Mouse (Mus musculus) hindbrain, embryonic 10.5 days (tissue): ENCODE data around the gene Nrxn3. TPM values are rescaled to one million over a fixed set of nuclear protein-coding genes. Genes with fewer than 3 reads are reported as not detected.

ENCODE experiments used
- DNase-seq: peaks from one replicate; pipeline ENCODE4 v3.0.0-alpha.2; 2017; ENCODE audit warnings: low spot score
- H3K27ac ChIP-seq: fragments of 300-500 bp; sonication (generic); 2 replicates; pipeline ENCODE4 v1.5.1; 2016; ENCODE audit warnings: mild to moderate bottlenecking, moderate library complexity
- H3K27me3 ChIP-seq: fragments of 300-500 bp; sonication (generic); 2 replicates; pipeline ENCODE4 v1.6.1; 2016; ENCODE audit warnings: mild to moderate bottlenecking; ENCODE audit not compliant: poor library complexity, insufficient read depth, severe bottlenecking
- H3K36me3 ChIP-seq: fragments of 300-500 bp; sonication (generic); 2 replicates; pipeline ENCODE4 v1.6.1; 2016; ENCODE audit warnings: mild to moderate bottlenecking, moderate library complexity
- H3K4me1 ChIP-seq: fragments of 300-500 bp; sonication (generic); replicated peaks from 2 replicates; pipeline ENCODE4 v1.6.1; 2016; ENCODE audit warnings: mild to moderate bottlenecking
- H3K4me3 ChIP-seq: fragments of 300-500 bp; sonication (generic); 2 replicates; pipeline ENCODE4 v1.5.1; 2016; ENCODE audit warnings: mild to moderate bottlenecking, moderate library complexity
- H3K9me3 ChIP-seq: fragments of 300-500 bp; sonication (generic); 2 replicates; pipeline ENCODE4 v1.6.1; 2016; ENCODE audit warnings: mild to moderate bottlenecking, moderate library complexity
- WGBS: fragments of 180-500 bp; shearing (Covaris S2); methylation state at CpG from one replicate; pipeline ENCODE4 v1.1.7; 2016; 5-methylcytosine and 5-hydroxymethylcytosine counted together
- polyA plus RNA-seq: library from polyadenylated mRNA; unstranded; fragments of >200 nt; fragmentation: Nextera tagmentation; extraction: Ambion mirVana; gene quantifications from 2 replicates; pipeline ENCODE4 v1.2.1, GENCODE M21; 2016

The Nrxn3 gene
- polyA plus RNA-seq, 1 experiment from 2014 or later: 23.5 TPM

DNA sequence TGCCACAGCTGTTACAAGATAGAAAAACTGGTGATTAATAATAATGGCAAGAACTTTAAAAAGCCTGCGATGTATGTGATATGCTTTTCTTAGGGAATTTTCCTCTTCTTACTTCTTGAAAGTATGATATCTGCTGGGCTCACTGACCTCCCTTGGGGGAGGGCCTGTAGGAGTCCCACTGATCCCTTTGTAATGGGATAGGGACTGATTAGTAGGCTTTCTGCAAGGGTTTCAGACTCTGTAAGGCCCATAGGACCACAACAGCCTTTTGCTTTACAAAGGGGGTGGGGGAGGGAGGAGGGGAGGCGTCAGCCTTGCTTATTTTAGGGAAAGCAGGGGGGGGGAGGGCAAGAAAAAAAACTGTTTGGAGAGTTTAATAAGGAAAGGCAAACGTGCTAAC lies 97.5 kb downstream of the Nrxn3 start:
- 13% methylated on average over 3 of the region's 3 CpGs for WGBS
- Histone ChIP-seq H3K36me3 (no peaks in the 10 kb centered on the region), H3K27me3 (no peaks in the 10 kb centered on the region), H3K4me3 (no peak overlapping the region), H3K4me1 (peaks cover 26% of the 10 kb centered on the region), H3K27ac (0 out of 2 replicates have a peak overlapping the region, but pooled peaks have one; percentile 47), H3K9me3 (no peaks in the 10 kb centered on the region)
- no peak for DNase-seq

DNA sequence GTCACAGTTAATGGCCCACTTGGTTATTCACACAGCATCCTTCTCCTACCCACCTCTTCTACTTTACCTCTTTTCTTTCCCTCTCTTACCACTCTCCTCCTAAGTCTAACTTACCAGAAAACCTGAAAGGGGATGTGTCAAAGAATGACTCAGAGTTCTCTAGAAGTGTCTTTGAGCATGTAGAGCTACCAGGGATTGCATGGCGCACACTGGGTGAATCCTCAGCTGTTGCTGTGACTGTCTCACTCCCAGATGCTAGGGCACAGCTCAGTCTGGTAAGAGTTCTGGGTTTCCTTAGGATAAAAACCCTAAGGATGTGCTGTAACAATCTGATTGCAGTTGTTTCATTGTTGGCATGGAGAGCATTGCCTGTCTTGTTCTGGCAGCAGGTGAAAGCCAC lies 108.2 kb downstream of the Nrxn3 start:
- peaks cover 8% of the 10 kb centered on the region for H3K4me1 ChIP-seq
- no peak overlapping the region for H3K4me3 ChIP-seq
- no peaks in the 10 kb centered on the region for H3K9me3 ChIP-seq
- no peaks in the 10 kb centered on the region for H3K36me3 ChIP-seq
- 85% methylated on average over 1 of the region's 1 CpGs for WGBS
- no peaks in the 10 kb centered on the region for H3K27me3 ChIP-seq
- no peak for DNase-seq
- H3K27ac ChIP-seq: no peak overlapping the region

DNA sequence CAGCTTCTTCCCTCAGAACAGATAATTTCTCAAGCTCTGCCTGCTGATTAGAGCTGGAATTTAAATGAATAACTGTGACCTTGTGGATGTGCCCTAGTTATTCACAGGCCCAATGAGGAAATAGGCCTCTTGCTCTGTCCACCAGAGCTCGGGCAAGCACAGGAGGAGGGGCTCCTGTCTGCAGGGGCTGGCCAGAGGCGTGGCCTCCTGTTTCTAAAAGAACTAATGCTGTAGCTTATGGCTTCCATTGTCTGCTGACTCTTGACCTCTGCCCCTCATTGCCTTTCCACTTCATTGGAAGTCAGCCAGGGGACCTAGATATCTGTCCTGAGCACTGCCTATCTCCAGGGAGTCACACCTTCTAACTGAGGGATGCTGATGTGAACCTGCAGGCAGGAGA lies 113.1 kb downstream of the Nrxn3 start:
- H3K27me3 ChIP-seq: no peaks in the 10 kb centered on the region
- DNase-seq: peak; percentile 68
- peak overlapping the region; percentile 59 for H3K27ac ChIP-seq
- H3K9me3 ChIP-seq: no peaks in the 10 kb centered on the region
- peaks cover 15% of the 10 kb centered on the region for H3K4me1 ChIP-seq
- WGBS: 10% methylated on average over 2 of the region's 2 CpGs
- no peaks in the 10 kb centered on the region for H3K36me3 ChIP-seq
- H3K4me3 ChIP-seq: no peak overlapping the region

DNA sequence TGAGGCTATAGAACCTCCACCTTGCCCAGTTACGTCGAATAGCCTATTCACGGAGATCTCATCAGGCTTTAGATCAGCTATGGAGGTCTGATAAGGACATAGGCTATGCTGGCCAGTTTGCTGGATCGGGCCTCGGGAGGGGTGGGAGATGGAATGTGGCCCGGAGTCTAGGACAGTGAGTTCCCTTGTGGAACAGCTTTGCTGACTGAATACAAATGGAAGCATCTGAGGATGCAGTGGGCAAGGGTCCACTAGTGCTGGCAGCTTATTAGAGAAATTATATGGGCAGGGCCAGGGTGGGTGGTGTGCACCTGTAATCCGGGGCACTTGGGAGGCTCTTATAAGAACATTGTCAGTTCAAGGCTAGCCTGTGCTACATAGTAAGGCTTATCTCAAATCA lies 117.0 kb downstream of the Nrxn3 start:
- Histone ChIP-seq H3K27me3 (no peaks in the 10 kb centered on the region), H3K9me3 (no peaks in the 10 kb centered on the region), H3K27ac (no peak overlapping the region), H3K4me1 (peaks cover 15% of the 10 kb centered on the region), H3K4me3 (no peak overlapping the region), H3K36me3 (no peaks in the 10 kb centered on the region)
- no peak for DNase-seq
- 92% methylated on average over 7 of the region's 7 CpGs for WGBS

DNA sequence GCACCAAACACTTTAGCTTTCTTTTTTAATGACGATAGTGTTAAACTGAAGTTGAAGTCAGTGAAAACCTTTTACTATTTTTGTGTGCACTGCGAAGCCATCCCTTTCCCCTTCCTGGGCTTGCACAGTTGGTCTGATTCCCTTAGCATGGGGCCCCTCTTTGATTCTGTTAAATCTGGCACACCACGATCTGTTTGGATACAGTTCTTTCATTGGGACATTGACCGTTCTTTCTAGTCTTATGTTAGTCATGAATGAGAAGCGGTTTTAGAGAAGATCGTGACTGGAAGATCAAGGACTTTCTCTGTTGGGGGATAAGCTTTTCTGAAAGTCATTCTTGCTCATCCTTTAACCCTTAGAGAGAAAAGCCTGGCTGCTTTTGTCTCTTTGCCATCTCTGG lies 118.7 kb downstream of the Nrxn3 start:
- no peaks in the 10 kb centered on the region for H3K27me3 ChIP-seq
- WGBS: 85% methylated on average over 6 of the region's 6 CpGs
- no peak overlapping the region for H3K27ac ChIP-seq
- peaks cover 1% of the 10 kb centered on the region; the same call in 1 of the 2 replicates for H3K4me1 ChIP-seq
- no peak for DNase-seq
- no peak overlapping the region for H3K4me3 ChIP-seq
- no peaks in the 10 kb centered on the region for H3K9me3 ChIP-seq
- H3K36me3 ChIP-seq: no peaks in the 10 kb centered on the region

DNA sequence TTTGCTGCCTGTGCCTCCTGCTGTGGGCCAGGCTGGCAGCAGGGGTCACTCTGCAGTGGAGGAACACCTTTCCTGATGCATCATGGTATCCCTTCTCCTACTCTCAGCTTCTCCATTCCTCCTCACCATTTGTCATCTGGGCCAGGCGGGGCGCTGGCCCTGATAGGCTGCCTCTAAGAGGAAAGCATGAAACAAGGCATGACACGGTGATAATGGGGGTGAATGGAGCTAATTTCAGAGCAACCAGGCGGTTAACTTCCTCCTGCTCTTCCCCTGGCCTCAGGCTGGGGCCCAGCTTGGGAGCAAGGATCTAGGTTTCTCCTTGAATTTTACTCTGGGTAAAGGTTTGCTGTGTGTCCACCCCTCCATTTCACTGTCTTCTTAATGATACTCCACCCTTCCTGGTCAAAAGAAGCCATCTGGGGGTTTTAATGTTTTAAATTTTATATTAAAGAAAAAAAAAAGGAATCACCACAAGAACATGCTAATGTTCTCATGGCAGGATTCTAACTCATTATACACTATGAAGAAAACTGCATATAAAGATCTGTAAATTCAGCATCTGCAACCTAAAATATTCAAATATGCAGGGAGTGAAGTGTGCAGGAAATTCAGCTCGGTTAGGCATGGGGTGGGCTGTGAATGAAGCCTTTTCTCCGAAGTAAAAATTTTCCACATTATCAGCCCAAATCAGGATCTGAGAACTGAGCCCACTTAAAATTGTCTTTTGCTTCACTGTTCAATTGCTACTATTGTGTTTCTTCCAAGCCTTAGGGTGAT lies 127.9 kb downstream of the Nrxn3 start:
- Histone ChIP-seq H3K27ac (no peak overlapping the region; the same call in 1 of the 2 replicates), H3K36me3 (no peaks in the 10 kb centered on the region), H3K9me3 (no peaks in the 10 kb centered on the region), H3K27me3 (peaks cover 6% of the 10 kb centered on the region; the same call in 1 of the 2 replicates), H3K4me1 (peaks cover 15% of the 10 kb centered on the region), H3K4me3 (no peak overlapping the region)
- 28% methylated on average over 6 of the region's 6 CpGs for WGBS
- peak; percentile 32 for DNase-seq

DNA sequence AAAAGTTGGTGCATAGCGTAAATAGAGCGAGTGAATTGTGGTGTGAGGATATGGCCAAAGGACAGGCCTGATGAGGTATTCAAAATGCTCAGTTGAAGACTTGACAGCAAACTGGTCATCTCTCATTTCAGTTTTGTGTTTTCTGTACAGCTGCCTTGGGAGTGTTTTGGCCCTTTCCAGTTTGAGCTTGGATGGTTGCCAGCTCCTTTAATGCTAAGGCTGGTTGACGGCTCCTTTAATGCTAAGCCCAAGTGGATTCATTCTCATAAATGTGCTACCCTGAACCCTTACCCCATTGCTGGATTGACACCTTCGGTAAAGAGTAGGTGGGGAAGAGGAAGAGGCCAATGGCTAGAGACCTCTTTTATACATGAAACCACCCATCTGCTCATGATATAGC lies 131.4 kb downstream of the Nrxn3 start:
- 90% methylated on average over 4 of the region's 4 CpGs for WGBS

DNA sequence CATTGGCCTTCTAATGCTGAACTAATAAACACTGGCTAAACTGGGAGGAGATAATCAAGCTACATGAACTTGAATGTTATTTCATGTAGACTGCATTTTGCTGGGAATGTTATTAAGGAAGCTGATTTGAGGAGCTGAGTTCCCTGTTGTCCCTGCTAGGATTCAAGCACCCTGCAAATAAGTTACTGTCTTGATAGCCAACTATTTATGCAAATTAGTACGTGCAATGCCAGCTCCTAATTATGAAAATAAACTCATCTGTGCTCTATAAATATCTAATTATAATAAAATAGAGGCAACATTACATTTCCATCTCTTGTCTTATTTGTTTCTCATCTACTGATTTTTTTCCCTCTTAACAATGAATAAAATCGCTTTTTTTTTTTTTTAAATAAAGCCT lies 135.0 kb downstream of the Nrxn3 start:
- H3K4me1 ChIP-seq: peaks cover 14% of the 10 kb centered on the region
- WGBS: 85% methylated on average over 2 of the region's 2 CpGs
- no peak for DNase-seq
- H3K9me3 ChIP-seq: no peaks in the 10 kb centered on the region
- H3K4me3 ChIP-seq: no peak overlapping the region
- no peaks in the 10 kb centered on the region for H3K36me3 ChIP-seq
- no peak overlapping the region for H3K27ac ChIP-seq
- peaks cover 4% of the 10 kb centered on the region; the same call in 1 of the 2 replicates for H3K27me3 ChIP-seq

More for the DNA sequence above, 131.4 kb downstream of the Nrxn3 start:
- no peaks in the 10 kb centered on the region for H3K9me3 ChIP-seq
- peaks cover 6% of the 10 kb centered on the region; the same call in 1 of the 2 replicates for H3K27me3 ChIP-seq
- DNase-seq: no peak
- no peaks in the 10 kb centered on the region for H3K36me3 ChIP-seq
- no peak overlapping the region for H3K27ac ChIP-seq
- H3K4me1 ChIP-seq: peaks cover 15% of the 10 kb centered on the region
- H3K4me3 ChIP-seq: no peak overlapping the region

DNA sequence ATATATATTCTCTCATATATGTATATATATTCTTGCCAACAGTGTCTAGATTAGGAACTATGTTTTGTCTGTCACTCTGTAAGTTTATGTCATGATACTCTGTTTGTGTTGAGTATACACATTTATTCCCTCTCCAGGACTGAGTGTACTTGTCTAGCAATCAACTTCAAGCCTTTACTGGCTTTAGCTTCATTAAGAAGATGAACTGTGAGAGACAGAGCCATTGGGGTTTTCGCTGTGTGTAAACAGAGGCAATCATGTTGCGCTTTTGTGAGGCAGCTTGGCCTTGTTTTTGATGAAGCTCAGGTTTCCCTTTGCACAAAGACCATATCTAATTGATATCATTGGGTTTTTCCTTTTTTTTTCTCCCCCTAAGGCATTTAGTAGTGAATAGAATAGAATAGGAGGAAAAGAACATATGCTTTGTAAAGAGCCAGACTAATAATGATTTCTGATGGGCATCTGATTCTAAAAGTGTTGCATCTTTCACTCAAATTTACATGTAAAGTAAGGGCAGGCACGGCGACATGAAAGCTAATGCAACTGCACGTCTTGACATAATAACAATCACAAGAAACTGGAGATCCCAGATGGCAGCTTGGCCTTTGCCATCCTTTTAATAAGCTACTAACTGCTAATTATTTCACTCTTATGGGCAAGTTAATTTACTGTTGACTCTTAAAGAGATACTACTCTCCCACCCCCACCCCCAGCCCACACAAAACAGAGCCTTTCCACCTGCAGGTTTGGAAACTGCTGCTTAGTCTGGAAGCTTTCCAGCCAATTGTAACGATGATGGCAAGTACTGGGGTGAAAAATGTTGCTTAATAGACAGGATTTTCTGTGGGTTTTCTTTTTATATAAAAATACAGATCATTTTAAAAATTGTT lies 137.0 kb downstream of the Nrxn3 start:
- peaks cover 15% of the 10 kb centered on the region for H3K4me1 ChIP-seq
- H3K36me3 ChIP-seq: no peaks in the 10 kb centered on the region
- 46% methylated on average over 6 of the region's 6 CpGs for WGBS
- H3K9me3 ChIP-seq: no peaks in the 10 kb centered on the region
- H3K4me3 ChIP-seq: no peak overlapping the region
- H3K27me3 ChIP-seq: no peaks in the 10 kb centered on the region
- no peak overlapping the region for H3K27ac ChIP-seq
- DNase-seq: no peak

DNA sequence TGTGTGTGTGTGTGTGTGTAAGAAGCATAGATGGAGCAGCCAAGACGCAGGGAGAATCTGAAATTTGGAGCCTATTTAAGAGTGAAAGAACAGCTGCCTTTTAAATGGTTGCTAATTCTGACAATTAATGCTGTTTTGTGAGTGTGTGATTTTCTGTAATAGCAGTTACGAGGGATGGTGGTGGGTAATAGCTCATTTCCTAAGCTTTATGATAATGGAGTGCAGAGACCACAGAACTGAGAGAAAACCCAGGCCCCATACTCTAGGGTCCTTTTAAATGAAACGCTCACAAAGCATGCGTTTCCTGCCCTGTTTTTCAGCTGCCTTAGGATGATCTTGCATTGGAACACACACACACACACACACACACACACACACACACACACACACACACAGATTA lies 137.7 kb downstream of the Nrxn3 start:
- Histone ChIP-seq H3K9me3 (no peaks in the 10 kb centered on the region), H3K4me3 (no peak overlapping the region), H3K27ac (no peak overlapping the region), H3K4me1 (peaks cover 17% of the 10 kb centered on the region), H3K36me3 (no peaks in the 10 kb centered on the region), H3K27me3 (no peaks in the 10 kb centered on the region)
- 53% methylated on average over 4 of the region's 4 CpGs for WGBS
- DNase-seq: no peak

DNA sequence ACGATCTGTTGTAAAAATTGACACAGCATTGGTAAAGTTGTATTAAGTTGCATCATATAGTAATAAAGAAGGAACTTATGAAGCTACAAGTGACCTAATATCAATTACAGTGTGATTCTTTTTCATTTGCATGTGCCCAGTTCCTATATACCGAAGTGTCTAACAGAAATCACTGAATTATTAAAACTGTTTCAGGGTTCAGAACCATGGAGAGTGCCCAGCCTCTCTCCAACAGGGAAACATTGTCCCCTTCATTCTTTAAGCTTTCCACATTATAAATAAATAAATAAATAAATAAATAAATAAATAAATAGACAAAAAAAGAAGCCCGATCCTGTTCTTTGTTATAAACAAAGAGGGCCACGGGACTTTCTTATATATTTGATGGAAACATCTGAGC lies 140.4 kb downstream of the Nrxn3 start:
- WGBS: 76% methylated on average over 4 of the region's 4 CpGs

DNA sequence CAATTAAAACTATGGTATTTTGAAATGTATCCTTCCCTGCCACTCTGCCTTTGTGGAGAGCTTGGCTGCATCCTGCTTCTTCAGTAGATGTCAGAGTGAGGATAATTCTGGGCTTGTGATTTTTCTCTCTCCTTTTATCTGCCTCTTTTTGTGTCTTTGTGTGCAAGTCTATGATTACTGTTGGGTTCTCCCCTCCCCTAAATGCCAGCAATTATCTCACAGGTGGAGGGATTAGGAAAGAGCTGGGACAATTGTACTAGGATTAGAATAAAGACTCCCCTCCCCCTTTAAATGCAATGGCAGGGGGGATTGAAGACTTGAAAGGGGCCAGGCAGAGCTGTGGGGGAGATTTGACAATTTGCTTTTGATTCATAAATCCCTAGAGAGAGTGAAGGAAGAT lies 145.6 kb downstream of the Nrxn3 start:
- Histone ChIP-seq H3K36me3 (no peaks in the 10 kb centered on the region), H3K4me1 (peaks cover 16% of the 10 kb centered on the region), H3K27ac (0 out of 2 replicates have a peak overlapping the region, but pooled peaks have one; percentile 12), H3K27me3 (no peaks in the 10 kb centered on the region), H3K9me3 (no peaks in the 10 kb centered on the region), H3K4me3 (no peak overlapping the region)
- DNase-seq: no peak

More for the DNA sequence above, 140.4 kb downstream of the Nrxn3 start:
- no peak for DNase-seq
- H3K27me3 ChIP-seq: no peaks in the 10 kb centered on the region
- H3K4me1 ChIP-seq: peaks cover 21% of the 10 kb centered on the region
- no peak overlapping the region for H3K4me3 ChIP-seq
- H3K27ac ChIP-seq: no peak overlapping the region
- H3K9me3 ChIP-seq: no peaks in the 10 kb centered on the region
- no peaks in the 10 kb centered on the region for H3K36me3 ChIP-seq

DNA sequence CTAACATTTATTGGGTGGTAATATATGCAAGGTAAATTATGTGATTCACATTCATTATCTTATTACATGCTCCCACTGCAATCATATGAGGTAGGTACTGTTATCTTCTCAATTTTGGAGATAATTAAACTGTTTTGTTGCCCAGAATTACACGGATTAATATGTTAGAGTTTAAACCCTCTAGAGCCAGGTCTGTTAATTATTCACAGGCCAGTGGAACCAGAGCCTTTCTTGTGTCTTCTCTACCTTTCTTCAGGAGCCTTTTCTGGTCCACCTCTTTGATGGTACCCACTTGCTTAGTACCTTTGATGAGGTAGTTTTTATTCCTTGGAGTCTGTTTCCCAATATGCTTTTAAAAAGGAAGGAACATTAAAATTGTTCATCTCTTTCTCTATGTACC lies 174.7 kb downstream of the Nrxn3 start:
- Histone ChIP-seq H3K27me3 (no peaks in the 10 kb centered on the region), H3K36me3 (no peaks in the 10 kb centered on the region), H3K27ac (no peak overlapping the region), H3K4me3 (no peak overlapping the region), H3K4me1 (peaks cover 12% of the 10 kb centered on the region; the same call in 1 of the 2 replicates), H3K9me3 (no peaks in the 10 kb centered on the region)
- DNase-seq: no peak
- 63% methylated on average over 1 of the region's 1 CpGs for WGBS
